Mouse (Mus musculus): ENCODE results near the gene Col11a1.
A peak's percentile ranks its signal among the peaks of the same experiment; 100 is the strongest.

DNA sequence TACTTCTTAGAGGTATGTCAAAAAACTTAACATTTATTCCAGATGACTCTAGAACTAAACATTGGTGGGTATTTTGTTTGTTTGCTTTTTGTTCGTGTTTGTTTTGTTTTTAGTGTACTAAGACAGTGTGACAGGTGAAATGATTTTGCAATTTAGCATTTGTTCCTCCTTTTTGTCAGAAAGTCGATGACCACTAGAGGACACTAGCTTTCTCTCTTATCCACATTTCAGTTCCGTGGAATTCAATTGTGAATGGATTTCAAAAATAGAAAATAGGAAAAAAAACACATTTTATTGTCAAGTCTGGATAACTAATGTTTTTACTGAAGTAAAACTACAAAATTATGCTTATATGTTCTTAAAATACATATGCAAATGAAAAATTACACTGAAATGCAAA, 116.8 kb downstream of the Col11a1 start:
- TF ChIP-seq POLR2A (IDR thresholded peaks at IDR 0.05; ENCODE audit: extremely low read depth, insufficient read depth, low read length) = no peak
- peak; percentile 23 for TF ChIP-seq CTCF (IDR thresholded peaks at IDR 0.05; ENCODE audit: low read depth, low read length)
